Mouse (Mus musculus) thymus, postnatal 0 days (tissue): ENCODE results near the gene Zfp618. TPM values are rescaled to one million over a fixed set of nuclear protein-coding genes. Genes with fewer than 3 reads are reported as not detected.

ENCODE experiments used
- DNase-seq: peaks from one replicate; pipeline ENCODE4 v3.0.0-alpha.2; 2015; ENCODE audit warnings: low spot score
- polyA plus RNA-seq: library from polyadenylated mRNA; unstranded; fragments of >200 nt; fragmentation: Nextera tagmentation; extraction: Ambion mirVana; gene quantifications from 2 replicates; pipeline ENCODE4 v1.2.1, GENCODE M21; 2015

The Zfp618 gene
- polyA plus RNA-seq, 1 experiment from 2014 or later: 1.7 TPM

GRCm38 (mm10) chr4:62998908-62999307 lies 33.5 kb downstream of the Zfp618 start:
- no peak for DNase-seq

- DNase-seq: no peak
Observed at GRCm38 (mm10) chr4:62999321-62999720, 33.9 kb downstream of the Zfp618 start.

GRCm38 (mm10) chr4:62999916-63000315 lies 34.5 kb downstream of the Zfp618 start:
- no peak for DNase-seq

- no peak for DNase-seq
Observed at GRCm38 (mm10) chr4:63000316-63001055, 35.1 kb downstream of the Zfp618 start.

DNA sequence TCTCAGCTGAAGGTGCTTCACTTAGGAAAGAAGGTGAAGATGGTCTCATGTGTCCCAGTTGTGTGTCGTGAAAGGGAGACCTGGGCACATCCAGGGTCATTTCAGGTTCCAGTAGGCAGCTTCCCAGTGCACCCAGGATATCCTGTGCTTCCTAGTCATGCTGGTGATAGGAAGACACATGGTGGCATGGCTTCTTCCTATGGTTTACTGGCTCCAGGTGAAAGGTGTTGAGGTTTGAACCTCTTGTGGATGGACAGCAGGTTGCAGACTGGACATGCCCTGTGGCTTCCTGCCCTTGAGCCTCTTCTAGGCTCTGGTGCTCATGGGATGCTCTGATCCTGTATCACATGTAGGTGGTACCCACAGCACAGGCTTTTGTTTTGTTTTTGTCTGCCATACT lies 37.0 kb downstream of the Zfp618 start:
- no peak for DNase-seq

GRCm38 (mm10) chr4:63004519-63004918 lies 39.1 kb downstream of the Zfp618 start:
- no peak for DNase-seq

GRCm38 (mm10) chr4:63005446-63006185 lies 40.2 kb downstream of the Zfp618 start:
- DNase-seq: no peak

DNA sequence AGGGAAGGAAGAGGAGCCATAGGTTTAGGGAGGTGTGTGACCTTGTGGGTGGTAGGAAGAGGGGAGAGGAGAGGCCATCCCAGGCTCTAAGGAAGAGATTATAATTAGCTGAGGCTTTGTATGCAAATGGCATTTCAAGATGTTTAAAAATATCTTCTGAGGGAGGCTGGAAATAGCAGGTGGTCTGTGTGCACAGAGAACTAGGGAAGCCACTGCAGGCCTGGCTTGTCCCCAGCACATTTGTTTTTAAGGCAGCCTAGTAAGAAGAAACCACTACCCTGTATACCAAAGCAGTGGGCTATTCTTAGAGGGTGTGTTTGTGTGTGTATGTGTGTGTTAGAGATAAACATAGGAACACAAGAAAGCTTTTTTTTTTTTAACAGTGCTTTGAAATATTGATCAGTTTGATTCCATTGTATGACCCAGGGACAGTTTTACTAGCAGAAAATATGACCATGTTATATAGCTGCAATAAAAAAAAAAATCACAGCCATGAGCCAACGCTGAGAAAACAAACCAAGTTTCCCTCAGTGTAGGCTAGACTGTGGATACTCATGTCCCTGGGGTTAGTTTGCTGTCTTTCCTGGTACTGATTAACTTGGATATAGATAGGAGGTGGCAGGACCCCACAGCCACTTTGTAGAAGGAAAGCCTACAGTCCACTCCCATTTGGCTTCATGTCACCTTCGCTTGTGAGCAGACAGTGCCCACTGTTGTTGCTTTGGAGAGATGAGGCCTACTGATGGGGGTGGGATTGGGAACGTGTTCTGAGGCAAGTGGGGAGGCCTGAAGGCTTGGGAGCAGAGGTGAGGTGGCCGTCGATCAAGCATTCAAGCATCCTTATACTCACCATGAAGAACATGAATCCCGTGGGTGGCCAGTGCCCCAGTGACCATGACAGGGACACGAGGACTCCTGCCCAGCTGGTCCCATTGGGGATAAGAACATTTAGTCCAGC lies 41.1 kb downstream of the Zfp618 start:
- no peak for DNase-seq

- DNase-seq: no peak
Observed at GRCm38 (mm10) chr4:63008206-63008605, 42.8 kb downstream of the Zfp618 start.

- DNase-seq: no peak
Observed at GRCm38 (mm10) chr4:63008822-63009221, 43.4 kb downstream of the Zfp618 start.

GRCm38 (mm10) chr4:63009821-63010220 lies 44.4 kb downstream of the Zfp618 start:
- DNase-seq: no peak

DNA sequence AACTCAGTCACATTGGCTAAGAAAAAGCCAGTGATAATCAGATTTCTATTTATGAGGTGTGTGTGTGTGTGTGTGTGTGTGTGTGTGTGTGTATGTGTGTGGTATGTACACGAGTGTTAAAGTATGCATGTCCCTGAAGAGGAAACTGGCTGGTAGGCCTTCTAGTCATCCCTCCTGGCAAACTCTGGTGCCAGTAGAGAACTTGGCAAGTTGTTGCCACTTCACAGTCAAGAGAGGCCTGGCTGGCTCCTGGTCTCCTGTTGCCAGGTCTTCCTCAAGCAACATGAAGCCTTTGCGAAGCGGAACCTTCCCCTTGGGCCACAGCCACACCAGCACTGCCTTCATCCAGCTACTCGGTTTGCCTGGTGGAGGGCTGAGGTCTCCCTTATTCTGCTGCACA lies 44.9 kb downstream of the Zfp618 start:
- DNase-seq: no peak

- no peak for DNase-seq
Observed at GRCm38 (mm10) chr4:63018616-63019015, 53.2 kb downstream of the Zfp618 start.

GRCm38 (mm10) chr4:63019428-63019858 lies 54.1 kb downstream of the Zfp618 start:
- no peak for DNase-seq

- DNase-seq: no peak
Observed at GRCm38 (mm10) chr4:63021034-63021700, 55.8 kb downstream of the Zfp618 start.

DNA sequence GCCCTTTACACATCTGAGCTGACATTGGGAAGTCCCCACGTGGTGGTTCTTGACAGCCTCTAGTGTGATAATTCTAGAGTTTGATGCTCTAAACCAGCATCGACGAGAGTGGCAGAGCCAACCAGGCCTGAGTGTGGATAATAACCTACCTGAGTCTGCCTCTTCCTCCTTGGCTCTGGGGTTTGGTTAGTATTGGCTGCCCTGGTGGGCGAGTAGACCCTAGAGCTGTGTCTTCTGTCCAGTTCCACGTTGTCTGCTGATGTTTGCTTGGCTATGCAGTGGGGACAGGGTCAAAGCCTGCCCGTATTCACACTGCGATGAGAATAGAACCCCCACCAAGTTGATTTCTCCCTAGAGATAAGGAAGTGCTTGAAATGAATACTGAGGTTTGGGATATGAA lies 58.1 kb downstream of the Zfp618 start:
- DNase-seq: no peak

DNA sequence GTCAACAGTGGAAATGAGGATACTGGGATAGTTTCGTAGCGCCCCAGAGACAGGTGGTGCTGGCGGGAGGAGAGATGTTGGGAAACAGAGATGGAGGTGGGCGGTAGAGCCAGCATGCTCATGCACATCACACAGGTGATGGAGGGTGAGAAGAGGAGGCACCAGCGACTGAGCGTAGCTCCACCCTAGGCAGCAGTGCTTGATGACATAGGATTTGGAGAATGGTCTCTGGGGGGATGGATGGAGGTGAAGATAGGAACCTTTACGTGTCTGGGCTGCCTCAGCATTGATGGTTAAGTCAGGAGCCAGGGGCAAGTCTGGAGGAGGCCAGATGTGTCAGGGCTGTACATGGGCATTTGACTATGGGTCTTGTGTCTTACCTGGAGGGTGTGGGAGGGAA lies 58.7 kb downstream of the Zfp618 start:
- DNase-seq: no peak

GRCm38 (mm10) chr4:63024734-63025256 lies 59.4 kb downstream of the Zfp618 start:
- no peak for DNase-seq

- DNase-seq: no peak
Observed at GRCm38 (mm10) chr4:63025306-63025705, 59.9 kb downstream of the Zfp618 start.

- no peak for DNase-seq
Observed at GRCm38 (mm10) chr4:63026286-63026685, 60.9 kb downstream of the Zfp618 start.

- DNase-seq: no peak
Observed at GRCm38 (mm10) chr4:63027451-63027850, 62.1 kb downstream of the Zfp618 start.
